Mouse (Mus musculus): ENCODE results near the gene Tfap2a.

DNA sequence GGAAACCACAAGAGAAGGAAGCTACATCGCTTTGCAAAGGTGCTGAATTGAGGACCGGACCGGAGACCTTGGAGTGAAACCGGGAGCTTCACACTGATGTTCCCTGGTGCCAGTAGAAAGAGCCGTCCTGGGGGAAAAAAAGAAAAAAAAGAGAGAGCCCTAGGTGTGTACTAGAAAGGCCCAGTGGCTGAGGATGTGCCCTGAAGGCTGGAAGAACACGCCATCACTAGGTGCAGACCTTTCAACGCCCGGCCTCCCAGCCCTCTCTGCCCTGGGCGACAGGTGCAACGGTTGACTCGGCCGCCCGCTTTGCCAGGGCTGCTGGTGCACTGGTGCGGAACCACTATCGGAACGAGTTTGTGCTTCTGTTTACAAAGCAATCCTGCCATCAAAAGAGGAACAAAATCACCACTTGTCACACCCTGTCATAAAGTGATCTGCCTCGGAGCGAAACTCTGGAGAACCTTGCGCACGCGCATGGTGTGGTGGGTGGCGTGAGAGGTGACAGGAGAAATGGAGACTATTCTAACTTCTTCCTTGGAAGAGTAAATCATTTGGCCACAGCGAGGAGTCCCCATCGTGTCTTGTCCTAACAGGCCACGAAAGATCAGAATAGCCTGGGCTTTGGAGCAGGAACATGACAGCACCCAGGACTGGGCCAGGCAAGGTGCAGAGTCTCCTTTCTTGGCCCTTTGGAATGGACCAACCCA lies 3.8 kb upstream of the Tfap2a start:
- no peak for TF ChIP-seq CTCF (IDR thresholded peaks at IDR 0.05; ENCODE audit: low read depth, low read length)
- no peak for TF ChIP-seq POLR2AphosphoS5 (IDR thresholded peaks at IDR 0.05; ENCODE audit: insufficient replicate concordance, low read depth, low read length)
